Mouse (Mus musculus) spleen, postnatal 36 days (tissue): ENCODE measurements around the gene Gm20431.

Source experiments
- DNase-seq, 2 experiments: peaks; one replicate each; pipeline ENCODE4 v3.0.0; 2022; ENCODE audit warnings: low spot score in 2 of 2, mixed read lengths in 1 of 2

Gene Gm20431

DNA sequence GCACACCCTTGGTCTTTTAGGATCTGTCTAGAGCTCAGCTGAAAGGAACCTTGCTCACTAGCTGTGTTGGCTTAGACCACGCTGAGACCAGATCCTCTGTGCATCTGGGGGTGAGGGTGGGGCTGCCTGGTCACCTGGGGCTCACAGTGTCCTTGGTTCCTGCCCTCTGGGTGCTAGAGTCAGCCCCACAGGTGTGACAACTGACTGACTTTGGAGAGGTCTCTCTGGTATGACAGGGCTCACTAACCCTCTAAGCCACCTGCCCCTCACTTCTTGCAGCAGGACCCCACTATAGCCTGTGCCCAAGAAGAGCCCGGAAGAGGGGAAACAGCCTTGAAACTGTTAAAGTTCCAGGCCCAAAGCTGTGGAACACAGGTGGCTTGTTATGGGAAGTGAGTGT, 58.9 kb downstream of the Gm20431 start:
- DNase-seq, result no peak

DNA sequence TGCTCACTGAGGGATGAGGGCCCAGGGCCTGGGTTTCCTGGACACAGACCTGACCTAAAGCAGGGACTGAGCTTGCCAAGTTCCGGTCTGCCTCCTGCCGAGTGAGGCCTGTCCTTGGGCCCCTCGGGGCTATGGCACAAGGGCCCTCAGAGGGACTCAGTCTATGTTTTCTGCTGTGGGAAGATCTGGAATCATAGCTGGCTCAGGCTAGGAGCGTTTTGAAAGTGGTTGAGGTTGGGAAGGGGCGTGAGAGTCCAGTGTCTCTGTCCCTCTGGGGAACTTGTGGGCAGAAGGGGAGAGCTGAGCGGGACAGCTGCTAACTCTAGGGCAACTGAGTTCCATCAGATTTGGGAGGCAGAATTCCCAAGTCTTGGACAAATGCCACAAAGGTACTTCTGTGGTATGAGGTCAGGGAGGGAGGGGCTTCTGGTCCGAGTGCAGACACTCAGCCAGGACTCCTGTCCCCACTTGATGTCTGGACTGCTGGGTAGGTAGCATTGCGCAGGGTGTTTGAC, 60.8 kb downstream of the Gm20431 start:
- no peak for DNase-seq

DNA sequence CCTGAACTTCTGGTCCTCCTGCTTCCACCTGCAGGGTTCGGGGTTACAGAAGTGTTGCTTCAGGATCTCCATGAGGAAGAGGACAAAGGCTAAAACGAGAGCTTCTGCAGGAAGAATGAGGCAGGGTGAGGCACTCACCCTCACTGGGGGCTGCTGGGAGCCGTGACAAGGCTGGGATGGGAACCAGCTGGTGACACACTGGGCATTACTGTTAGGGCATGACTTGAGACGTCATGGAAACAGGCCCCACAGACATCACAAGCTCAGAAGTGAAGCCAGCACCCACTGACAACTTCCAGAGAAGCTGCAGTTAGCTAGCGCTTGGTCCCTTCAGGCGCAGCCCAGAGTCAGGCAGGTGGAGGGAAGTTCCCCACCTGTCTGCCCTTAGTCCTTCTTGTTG, 61.4 kb downstream of the Gm20431 start:
- DNase-seq, result no peak

GRCm38 (mm10) chr2:167599195-167599594, 62.1 kb downstream of the Gm20431 start:
- no peak for DNase-seq

DNA sequence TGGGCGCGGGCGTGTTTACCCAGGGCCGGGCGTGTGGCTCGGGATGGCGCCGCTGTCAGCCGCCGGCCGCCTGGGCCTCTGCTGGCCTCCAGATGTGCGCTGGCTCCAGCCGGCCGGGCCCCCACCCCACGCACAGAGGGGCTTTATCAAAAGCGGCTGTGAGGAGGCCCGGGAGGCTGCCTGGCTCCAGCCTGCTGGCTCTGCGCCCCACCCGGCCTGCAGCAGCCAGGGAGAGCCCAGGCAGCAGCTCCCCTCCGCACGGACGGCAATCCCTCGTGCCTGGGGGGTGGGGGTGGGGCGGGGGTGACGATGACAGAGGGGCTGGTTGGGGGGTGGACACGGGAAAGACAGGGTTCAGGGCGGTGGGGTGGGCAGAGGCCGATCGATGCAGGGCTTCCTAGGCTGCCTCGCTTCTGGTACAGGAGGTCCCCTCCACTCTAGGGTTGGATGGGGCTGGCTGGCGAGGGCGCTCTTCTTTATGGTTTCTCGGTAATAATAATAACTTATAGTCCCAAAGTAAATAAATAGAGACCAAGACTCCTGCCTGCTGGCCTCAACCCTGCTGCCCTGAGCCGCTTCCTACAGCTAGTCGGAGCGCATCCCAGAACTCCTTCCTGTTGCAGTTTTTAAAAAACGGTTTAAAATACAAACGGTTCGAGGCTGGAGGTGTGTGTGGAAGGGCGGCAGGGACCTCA, 63.7 kb downstream of the Gm20431 start:
- DNase-seq, result no peak

DNA sequence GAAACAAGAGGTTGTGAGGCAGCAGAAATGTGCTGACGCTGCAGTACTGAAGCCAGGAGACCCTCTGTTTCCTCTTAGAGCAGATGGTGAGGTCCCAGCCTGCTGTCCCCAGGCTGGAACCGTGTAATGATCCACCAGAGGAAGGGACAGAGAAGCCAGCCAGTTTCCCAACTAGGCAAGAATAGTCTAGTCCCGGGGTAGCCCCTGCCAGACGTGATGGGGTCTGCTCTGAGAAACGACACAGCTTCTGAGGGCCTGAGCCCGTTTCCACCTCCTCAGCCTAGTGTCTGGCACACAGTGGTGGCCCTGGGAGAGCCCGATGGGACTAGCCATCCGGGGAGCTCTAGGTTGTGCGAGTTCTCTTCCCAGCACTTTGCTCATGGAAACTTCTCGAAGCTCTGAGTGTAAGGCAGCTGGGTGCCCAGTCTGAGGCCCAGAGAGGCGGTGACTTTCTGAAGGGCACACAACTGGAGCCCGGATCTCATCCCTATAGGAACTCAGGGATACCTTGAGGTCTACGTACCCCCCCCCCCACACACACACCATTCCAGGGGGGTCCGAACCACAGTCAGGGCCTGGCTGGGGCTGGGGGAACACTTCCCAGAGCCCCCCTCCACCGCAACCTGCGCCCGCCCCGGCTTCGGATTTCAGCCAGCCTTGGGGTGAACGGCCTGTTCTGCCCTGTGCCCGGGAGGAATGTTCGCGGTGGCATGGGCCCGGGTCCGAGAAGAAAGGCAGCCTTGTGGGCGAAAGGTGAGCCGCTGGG, 64.4 kb downstream of the Gm20431 start:
- no peak for DNase-seq

GRCm38 (mm10) chr2:167596262-167596661, 65.0 kb downstream of the Gm20431 start:
- DNase-seq, result no peak

DNA sequence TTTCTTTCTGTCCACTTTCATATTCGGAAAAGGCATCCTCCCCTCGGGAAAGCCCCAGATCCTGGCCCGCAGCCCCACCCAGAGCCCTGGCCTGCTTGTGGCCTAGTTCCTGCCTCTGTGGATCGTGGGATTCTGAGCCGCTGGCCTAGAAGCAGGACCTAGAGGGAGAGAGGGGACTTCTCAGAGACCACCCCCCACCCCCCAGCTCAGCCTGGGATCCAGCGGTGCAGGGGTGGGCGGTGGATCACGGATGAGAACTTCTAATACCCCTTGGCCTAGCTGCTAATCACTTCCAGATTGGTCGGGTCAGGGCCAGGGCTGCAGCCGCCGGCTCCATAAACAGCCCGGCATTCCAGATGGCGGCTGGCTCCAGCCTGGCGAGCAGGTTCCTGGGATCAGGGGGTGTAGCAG, 65.5 kb downstream of the Gm20431 start:
- DNase-seq, result no peak

- DNase-seq, result peak; percentile 40 to 52
Observed at GRCm38 (mm10) chr2:167594444-167594934, 66.8 kb downstream of the Gm20431 start.

GRCm38 (mm10) chr2:167593551-167594250, 67.6 kb downstream of the Gm20431 start:
- DNase-seq, result no peak

- DNase-seq, result peak; percentile 86 to 87
Observed at GRCm38 (mm10) chr2:167588774-167589577, 72.3 kb downstream of the Gm20431 start.

- DNase-seq, result no peak
Observed at GRCm38 (mm10) chr2:167586976-167587375, 74.3 kb downstream of the Gm20431 start.

- DNase-seq, result peak in 1 of 2 experiments; percentile 40
Observed at GRCm38 (mm10) chr2:167586041-167586440, 75.3 kb downstream of the Gm20431 start.

DNA sequence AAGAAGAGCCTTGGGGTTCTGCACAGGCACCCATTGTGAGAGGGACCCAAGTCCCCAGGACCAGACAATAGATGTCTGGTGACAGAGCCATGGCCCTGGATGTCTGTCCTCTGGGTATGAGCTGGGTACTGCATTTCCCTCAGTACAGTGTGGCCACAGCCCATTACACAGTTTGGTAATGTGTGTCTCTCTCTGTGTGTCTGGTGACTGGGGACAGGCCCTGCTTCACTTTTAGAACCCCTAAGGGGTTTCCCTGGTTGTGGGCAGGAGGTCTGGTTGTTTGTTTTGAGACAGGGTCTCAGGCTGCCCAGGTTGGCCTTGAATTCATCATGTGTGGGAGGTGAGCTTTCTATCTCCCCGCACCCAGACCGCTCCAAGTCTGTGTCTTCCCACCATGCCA, 76.0 kb downstream of the Gm20431 start:
- DNase-seq, result no peak

GRCm38 (mm10) chr2:167583161-167583952, 77.9 kb downstream of the Gm20431 start:
- DNase-seq, result no peak

DNA sequence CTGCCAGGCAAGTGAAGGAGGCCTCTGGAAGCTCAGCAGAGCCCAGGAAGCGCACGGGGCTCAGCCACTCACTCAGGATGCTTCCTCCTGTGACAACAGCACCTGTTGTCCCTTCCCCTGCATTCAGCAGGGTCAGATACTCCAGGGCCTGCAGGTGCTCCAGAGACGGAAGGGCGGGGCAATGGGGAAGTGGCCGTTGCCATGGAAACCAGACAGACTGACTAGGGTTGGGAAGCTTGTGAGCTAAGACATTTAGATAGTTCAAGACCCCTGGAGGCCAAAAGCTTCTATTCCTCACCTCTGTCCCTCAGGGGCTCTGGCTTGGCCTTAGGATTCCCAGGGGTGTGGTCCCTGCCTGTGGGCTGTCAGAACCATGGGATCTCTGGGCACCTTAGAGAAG, 82.8 kb downstream of the Gm20431 start:
- DNase-seq, result peak; percentile 63 to 70

DNA sequence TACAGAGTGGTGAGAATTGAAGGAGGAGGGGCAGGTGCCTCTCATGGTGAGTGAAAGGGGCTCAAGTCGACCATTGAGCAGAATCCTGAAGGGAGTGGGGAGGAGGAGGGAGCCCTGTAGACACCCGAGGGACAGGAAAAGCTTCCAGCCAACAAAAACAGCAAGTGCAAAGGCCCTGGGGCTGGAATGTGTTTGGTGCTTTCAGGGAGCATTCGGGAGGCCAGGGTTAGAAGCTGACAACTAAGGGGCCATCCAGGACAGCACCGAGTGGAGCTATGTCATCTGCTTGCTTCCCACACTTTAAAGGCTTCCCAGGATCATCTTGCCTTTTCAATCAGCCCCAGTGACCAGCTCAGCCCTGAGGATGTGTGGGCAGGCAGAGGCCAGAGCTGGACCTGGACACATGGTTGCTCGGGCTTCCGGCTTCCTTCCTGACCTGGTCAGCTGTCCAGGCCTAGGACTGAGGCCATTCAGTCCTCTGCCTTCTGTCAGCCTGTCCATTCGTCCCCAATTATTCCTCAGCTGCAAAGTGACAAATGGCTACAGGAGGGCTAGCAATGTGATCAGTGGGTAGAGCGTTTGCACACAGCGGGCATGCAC, 84.0 kb downstream of the Gm20431 start:
- DNase-seq, result no peak

GRCm38 (mm10) chr2:167576121-167576620, 85.1 kb downstream of the Gm20431 start:
- no peak for DNase-seq

- no peak for DNase-seq
Observed at GRCm38 (mm10) chr2:167575581-167575980, 85.7 kb downstream of the Gm20431 start.

- no peak for DNase-seq
Observed at GRCm38 (mm10) chr2:167574814-167575213, 86.5 kb downstream of the Gm20431 start.
